Mouse (Mus musculus) hindbrain, postnatal 0 days (tissue): Measurements from ENCODE around the gene Caskin2. TPM values are rescaled to one million over a fixed set of nuclear protein-coding genes. Genes with fewer than 3 reads are reported as not detected.
"Not testable (repeated sequence)": the region's sequence is repeated elsewhere in the genome, so short reads cannot be mapped to it uniquely, and the experiment has no call there.

Source experiments
- ATAC-seq: fragments of 200-750 bp; cut with Nextera tagmentation; 2 replicates; pipeline ENCODE4 v1.8.0; 2017; ENCODE audit warnings: mild to moderate bottlenecking, moderate TSS enrichment, moderate library complexity
- DNase-seq: peaks from one replicate; pipeline ENCODE4 v3.0.0-alpha.2; 2015; ENCODE audit warnings: low spot score
- H3K27ac ChIP-seq: fragments of 300-500 bp; sonication (generic); 2 replicates; pipeline ENCODE4 v1.5.1; 2014; ENCODE audit warnings: mild to moderate bottlenecking
- H3K27me3 ChIP-seq: fragments of 300-500 bp; sonication (generic); 2 replicates; pipeline ENCODE4 v1.6.1; 2014; ENCODE audit warnings: low read length, mixed read lengths; ENCODE audit not compliant: insufficient read depth
- H3K36me3 ChIP-seq: fragments of 300-500 bp; sonication (generic); 2 replicates; pipeline ENCODE4 v1.6.1; 2014; ENCODE audit warnings: low read length, mixed read lengths; ENCODE audit not compliant: insufficient read depth
- H3K4me1 ChIP-seq: fragments of 300-500 bp; sonication (generic); 2 replicates; pipeline ENCODE4 v1.6.1; 2014; ENCODE audit warnings: antibody characterized with exemption, low read length, mixed read lengths; ENCODE audit not compliant: insufficient read depth
- H3K4me2 ChIP-seq: fragments of 300-500 bp; sonication (generic); 2 replicates; pipeline ENCODE4 v1.6.1; 2014; ENCODE audit warnings: low read depth, mild to moderate bottlenecking, low read length, moderate library complexity, mixed read lengths
- H3K4me3 ChIP-seq: fragments of 300-500 bp; sonication (generic); 2 replicates; pipeline ENCODE4 v1.5.1; 2014; ENCODE audit warnings: low read length
- H3K9ac ChIP-seq: fragments of 300-500 bp; sonication (generic); replicated peaks from 2 replicates; pipeline ENCODE4 v1.6.1; 2014; ENCODE audit warnings: mild to moderate bottlenecking, low read length, moderate library complexity, mixed read lengths
- H3K9me3 ChIP-seq: fragments of 300-500 bp; sonication (generic); 2 replicates; pipeline ENCODE4 v1.6.1; 2016; ENCODE audit warnings: low read length, mixed read lengths
- CTCF ChIP-seq: IDR thresholded peaks from 2 replicates; pipeline ENCODE4 v1.5.1; 2016; ENCODE audit warnings: antibody characterized with exemption, control low read depth, low read depth
- WGBS: fragments of 180-500 bp; shearing (Covaris S2); extraction: QIAGEN DNeasy Blood & Tissue Kit; methylation state at CpG from one replicate; pipeline ENCODE4 v1.1.7; 2014; 5-methylcytosine and 5-hydroxymethylcytosine counted together
- polyA plus RNA-seq: library from polyadenylated mRNA; unstranded; fragments of >200 nt; fragmentation: Nextera tagmentation; extraction: Ambion mirVana; gene quantifications from 2 replicates; pipeline ENCODE4 v1.2.1, GENCODE M21; 2015
- total RNA-seq: library from RNA; depleted of rRNA; stranded (reverse); fragments of >200 nt; gene quantifications from 2 replicates; pipeline ENCODE4 v1.2.3, GENCODE M21; 2014; rRNA removed

Gene Caskin2
- total RNA-seq (24.4 and 39.2 TPM in 2 replicates), polyA plus RNA-seq (7.7 and 8.0 TPM in 2 replicates)

DNA sequence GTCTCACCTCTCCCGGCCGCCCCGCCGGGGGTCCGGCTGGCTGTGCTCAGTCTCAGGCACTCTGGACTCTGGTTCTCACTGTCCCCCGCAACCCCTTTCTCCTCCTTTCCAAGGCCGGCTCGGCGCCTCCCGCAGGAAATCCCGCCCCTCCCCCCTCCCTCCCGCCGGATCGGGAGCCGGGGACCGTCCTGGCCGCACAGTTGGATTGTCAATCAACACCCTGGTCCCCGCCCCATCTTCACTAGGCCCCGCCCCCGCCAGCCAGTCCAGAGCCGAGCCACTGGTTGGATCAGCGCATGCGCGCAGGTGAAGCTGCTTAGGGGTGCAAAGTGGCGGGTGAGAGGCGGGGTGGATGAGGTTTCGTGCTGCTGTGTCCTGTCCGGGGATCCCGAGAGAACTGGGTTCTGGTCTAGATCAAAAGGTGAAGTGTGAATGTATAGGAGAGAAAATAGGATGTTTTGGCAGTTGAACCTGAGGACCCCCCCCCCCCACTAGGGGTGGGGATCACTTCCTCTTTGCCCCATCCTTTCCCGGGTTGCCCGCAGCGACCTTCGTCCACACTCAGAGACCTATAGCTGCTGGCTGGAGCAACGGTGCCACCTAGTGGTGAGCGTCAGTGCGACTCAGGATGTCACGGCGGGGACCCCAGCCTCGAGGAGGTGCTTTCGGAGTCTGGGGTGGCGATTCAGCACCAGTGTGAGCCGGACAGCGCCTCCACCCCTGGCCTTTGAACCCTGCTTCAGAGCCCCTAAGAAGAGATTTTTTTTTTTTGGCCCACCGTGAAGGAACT, at the start of gene Caskin2:
Caskin2 (minus strand) TSS at position 133 of the 790 bp plus-strand sequence.
- Histone ChIP-seq H3K4me2 (peak within 1 kb of the TSS; percentile 95), H3K27ac (peak within 1 kb of the TSS; percentile 43; the same call in 1 of the 2 replicates), H3K4me3 (peak within 1 kb of the TSS; percentile 88), H3K4me1 (peaks cover 20% of the 10 kb centered on the region), H3K9ac (peak within 1 kb of the TSS; percentile 72), H3K36me3 (no peaks in the 10 kb centered on the region), H3K27me3 (no peaks in the 10 kb centered on the region), H3K9me3 (no peaks in the 10 kb centered on the region)
- TF ChIP-seq CTCF = peak; percentile 99
- DNase-seq = peak; percentile 95
- ATAC-seq = peak; percentile 92
- under 1% methylated on average over 44 of the region's 44 CpGs for WGBS

DNA sequence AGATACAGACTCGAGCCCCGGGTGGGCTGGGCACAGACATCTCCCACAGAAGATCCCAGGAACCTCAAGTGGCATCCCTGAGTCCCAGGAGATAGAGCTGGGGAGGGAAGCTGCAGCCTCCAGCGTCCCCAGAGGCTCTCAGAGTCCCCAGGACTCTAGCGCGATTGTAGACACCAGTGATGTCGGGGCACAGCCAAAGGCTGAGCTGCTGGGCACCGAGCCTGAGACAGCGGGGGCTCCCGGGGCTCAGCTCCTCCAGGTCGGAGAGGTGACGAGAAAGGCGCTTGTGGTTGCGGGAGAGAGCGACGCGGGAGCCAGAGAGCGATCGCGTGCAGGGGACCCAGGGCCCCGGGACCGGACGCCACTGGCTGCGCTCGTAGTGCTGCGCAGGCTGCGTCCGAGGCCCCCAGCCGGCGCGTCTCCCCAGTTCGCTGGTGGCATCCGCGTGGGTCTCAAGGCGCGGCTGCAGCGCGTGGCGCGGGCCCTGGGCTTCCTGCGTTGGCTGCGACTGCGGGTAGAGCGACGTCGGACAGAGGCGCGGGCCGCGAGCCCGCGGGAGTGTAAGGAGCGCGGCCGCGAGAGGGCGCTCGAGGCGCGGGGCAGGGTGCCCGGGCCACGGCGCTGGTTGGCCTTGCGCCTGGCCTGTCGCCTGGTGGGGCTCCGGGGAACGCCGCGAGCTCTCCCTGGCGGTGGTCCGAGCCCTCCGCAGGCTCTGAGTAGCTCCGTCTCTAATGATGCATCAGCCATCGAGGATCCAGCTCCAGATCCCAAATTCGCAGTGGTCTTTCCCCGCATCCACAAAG, 45.9 kb upstream of the Caskin2 start:
- WGBS = 2% methylated on average over 51 of the region's 75 CpGs
- Histone ChIP-seq H3K4me3 (peak overlapping the region; percentile 29), H3K9ac (no peak overlapping the region; the same call in 1 of the 2 replicates), H3K4me2 (peak overlapping the region; percentile 47), H3K9me3 (no peaks in the 10 kb centered on the region), H3K4me1 (0 out of 2 replicates have a peak, but pooled peaks cover 4% of the 10 kb centered on the region), H3K36me3 (no peaks in the 10 kb centered on the region), H3K27ac (no peak overlapping the region), H3K27me3 (peaks cover 32% of the 10 kb centered on the region)
- ATAC-seq (peak; percentile 89), DNase-seq (peak; percentile 87)
- TF ChIP-seq CTCF = peak; percentile 60

DNA sequence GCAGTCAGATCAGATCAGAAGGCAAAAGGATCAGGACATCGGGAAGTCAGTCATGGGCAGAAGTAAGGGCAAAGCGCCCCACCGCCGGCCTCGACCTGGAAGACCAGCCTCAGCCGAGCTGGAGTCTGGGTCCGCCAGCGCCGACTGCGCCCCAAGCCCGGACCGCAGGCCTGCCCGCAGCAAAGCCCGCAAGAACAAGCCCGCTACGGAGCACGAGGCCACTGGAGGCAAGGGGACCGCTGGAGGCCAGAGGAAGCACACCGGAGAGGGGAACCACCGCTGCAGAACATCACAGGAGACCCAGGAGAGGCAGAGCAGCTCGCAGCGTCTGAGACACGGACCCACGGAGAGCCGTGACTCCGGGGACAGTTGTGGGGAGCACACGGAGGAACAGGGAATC, 44.9 kb upstream of the Caskin2 start, which contains the start of gene Myo15b:
Myo15b (plus strand) TSS at position 53 of the 400 bp plus-strand sequence.
- 0 out of 2 replicates have a peak, but pooled peaks cover 4% of the 10 kb centered on the region for H3K4me1 ChIP-seq
- ATAC-seq = no peak
- H3K9ac ChIP-seq = no peak within 1 kb of the TSS; the same call in 1 of the 2 replicates
- WGBS = 14% methylated on average over 27 of the region's 27 CpGs
- TF ChIP-seq CTCF = no peak
- H3K9me3 ChIP-seq = no peaks in the 10 kb centered on the region
- peak within 1 kb of the TSS; percentile 47 for H3K4me2 ChIP-seq
- peaks cover 32% of the 10 kb centered on the region for H3K27me3 ChIP-seq
- no peaks in the 10 kb centered on the region for H3K36me3 ChIP-seq
- DNase-seq = no peak
- no peak within 1 kb of the TSS for H3K27ac ChIP-seq
- H3K4me3 ChIP-seq = peak within 1 kb of the TSS; percentile 29

DNA sequence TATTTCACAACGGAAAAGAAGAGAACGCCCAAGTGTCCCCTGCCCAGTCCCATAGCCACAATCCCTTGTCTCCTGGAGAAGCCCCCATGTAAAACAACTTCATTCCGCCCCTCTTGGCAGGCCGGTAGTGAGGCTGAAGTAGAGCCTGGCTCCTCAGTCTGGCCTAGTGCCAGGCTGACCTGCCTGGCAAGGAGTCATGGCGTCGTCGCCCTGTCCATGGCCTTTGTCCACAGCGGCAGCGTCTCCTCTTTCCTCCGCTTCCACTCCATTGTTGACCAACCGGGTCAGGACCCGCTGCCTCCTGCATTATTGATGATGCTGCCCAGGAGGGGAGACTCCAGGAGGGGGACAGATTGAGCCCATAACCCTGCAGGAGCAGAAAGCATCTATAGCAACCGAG, 44.5 kb upstream of the Caskin2 start:
- Histone ChIP-seq H3K4me1 (0 out of 2 replicates have a peak, but pooled peaks cover 4% of the 10 kb centered on the region), H3K27me3 (peaks cover 32% of the 10 kb centered on the region), H3K27ac (no peak overlapping the region), H3K9ac (no peak overlapping the region), H3K4me2 (no peak overlapping the region), H3K4me3 (no peak overlapping the region), H3K36me3 (no peaks in the 10 kb centered on the region), H3K9me3 (no peaks in the 10 kb centered on the region)
- DNase-seq = no peak
- 37% methylated on average over 13 of the region's 13 CpGs for WGBS
- ATAC-seq = no peak
- TF ChIP-seq CTCF = no peak

DNA sequence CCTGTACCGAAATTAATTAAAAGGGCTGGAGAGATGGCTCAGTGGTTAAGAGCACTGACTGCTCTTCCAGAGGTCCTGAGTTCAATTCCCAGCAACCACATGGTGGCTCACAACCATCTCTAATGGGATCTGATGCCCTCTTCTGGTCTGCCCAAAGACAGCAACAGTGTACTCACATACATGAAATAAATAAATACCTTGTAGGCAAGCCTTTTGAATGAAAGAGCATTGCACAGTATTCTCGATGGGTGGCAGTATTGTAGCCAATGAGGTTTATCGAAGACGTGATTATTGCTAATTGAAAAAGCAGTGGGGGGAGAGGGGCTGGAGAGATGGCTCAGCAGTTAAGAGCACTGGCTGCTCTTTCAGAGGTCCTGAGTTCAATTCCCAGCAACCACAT, 43.7 kb upstream of the Caskin2 start:
- H3K4me1 ChIP-seq, H3K4me2 ChIP-seq, H3K9ac ChIP-seq, H3K9me3 ChIP-seq, ATAC-seq, H3K27ac ChIP-seq, DNase-seq, H3K36me3 ChIP-seq, H3K4me3 ChIP-seq: not testable (repeated sequence)
- H3K27me3 ChIP-seq = peaks cover 31% of the 10 kb centered on the region
- WGBS = 89% methylated on average over 4 of the region's 4 CpGs

DNA sequence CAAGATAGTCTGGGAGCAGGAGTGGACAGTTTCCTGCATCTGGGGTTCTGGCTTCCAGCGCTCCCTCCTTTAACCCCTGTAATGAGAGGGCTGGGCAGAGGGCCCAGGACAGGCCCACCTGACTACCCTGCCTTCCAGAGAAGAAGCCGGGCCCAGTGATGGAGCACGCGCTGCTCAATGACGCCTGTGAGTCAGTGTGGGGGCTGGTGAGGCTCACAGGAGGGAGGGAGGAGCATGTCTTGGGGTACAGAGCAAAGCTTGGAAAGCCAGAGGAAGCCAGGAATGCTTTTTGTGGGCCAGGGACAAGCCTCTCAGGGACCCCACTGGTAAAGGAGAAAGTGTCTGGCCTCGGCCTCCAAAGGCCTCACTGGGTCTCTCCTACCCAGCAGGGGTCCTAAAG, 41.2 kb upstream of the Caskin2 start:
- TF ChIP-seq CTCF = no peak
- no peak overlapping the region for H3K4me3 ChIP-seq
- H3K9ac ChIP-seq = no peak overlapping the region
- no peaks in the 10 kb centered on the region for H3K36me3 ChIP-seq
- H3K4me1 ChIP-seq = 0 out of 2 replicates have a peak, but pooled peaks cover 4% of the 10 kb centered on the region
- DNase-seq = no peak
- peaks cover 17% of the 10 kb centered on the region; the same call in 1 of the 2 replicates for H3K27me3 ChIP-seq
- H3K27ac ChIP-seq = no peak overlapping the region
- H3K4me2 ChIP-seq = no peak overlapping the region
- 71% methylated on average over 6 of the region's 6 CpGs for WGBS
- H3K9me3 ChIP-seq = no peaks in the 10 kb centered on the region
- ATAC-seq = no peak
